Mouse (Mus musculus) CD4-positive helper T cell, adult 2 months (primary cell): ENCODE results near the gene 1700069L16Rik.
A peak's percentile ranks its signal among the peaks of the same experiment; 100 is the strongest.

Experiments
- DNase-seq: peaks from one replicate; pipeline ENCODE4 v3.0.0-alpha.2; 2012; ENCODE audit warnings: low read depth, missing footprints, low spot score

1700069L16Rik gene

GRCm38 (mm10) chr5:113690069-113690548 is 34.5 kb downstream of the 1700069L16Rik start:
- no peak for DNase-seq

GRCm38 (mm10) chr5:113687514-113687913 is 37.1 kb downstream of the 1700069L16Rik start:
- no peak for DNase-seq

DNA sequence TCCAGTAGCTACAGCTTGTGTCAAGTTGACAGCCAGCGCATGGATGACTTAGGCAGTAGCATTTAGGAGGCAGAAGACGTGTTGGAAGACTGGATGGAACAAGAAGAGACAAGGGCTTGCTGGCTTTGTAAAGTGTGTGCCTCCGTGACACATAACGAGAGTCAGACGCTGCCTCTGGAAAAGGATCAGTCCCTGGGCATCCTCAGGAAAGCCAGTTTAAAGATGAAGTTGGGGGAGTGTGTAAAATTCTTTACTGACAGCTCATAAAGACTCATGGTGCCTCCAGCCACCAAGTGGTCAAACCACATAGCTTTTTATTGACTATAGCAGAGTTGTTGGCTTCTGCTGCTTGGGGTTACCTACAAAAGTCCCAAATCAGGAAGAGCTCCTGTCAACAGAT is 39.1 kb downstream of the 1700069L16Rik start:
- no peak for DNase-seq

DNA sequence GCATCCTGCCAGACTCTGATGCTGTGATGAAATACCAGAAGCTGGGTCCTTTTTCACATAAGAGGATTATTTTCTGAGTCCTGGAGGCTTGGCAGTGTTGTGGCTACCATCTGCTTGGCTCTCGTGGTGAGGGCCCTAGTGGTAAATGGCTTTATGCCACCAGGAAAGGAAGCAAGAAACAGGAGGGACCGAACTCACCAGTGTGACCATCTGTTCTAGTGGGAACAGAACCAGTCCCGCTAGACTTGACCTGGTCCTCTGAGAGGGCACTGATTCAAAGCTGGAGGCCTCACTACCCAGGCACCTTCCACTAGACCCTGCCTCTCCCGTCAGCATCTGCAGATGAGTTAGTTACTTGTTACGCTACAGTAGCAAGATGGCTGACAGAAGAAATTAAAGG is 41.3 kb downstream of the 1700069L16Rik start:
- no peak for DNase-seq

DNA sequence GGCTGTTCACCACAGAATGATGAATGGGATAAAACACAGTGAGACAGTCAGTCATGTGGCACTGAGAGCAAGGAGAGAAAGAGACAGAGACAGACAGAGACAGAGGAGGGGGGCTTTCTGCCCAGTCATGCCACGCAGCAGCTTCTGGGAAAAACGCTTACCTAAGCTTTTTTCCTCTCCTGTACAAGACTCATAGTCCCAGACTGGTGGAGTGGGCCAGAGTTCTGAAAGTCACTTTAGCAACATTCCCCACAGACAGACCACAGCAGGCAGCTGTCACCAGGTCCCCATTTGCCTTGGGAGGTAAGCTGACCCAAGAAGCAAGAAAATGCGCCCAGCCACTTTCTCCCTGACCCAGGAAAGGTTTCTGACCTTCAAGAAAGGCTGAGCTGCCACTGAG is 42.1 kb downstream of the 1700069L16Rik start:
- no peak for DNase-seq

GRCm38 (mm10) chr5:113681219-113681618 is 43.4 kb downstream of the 1700069L16Rik start:
- no peak for DNase-seq

DNA sequence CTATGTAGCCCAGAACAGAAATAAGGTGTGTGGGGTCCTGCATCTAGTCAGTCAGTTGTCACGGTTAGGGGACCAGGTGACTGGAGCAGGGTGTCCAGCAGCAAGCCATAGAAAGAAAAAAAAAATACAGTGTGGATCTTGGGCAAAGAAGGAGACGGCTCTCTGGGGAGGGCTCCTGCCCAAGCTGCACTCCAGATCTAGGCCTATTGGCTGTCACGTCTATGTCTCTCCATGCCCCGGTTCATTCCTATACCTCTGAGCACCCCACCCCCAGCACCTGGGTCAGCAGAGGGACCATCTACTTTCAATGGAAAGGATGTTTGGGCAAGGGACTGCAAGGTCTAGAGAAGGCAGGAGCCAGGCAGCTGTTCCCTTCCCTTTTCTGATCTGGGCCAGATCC is 45.1 kb downstream of the 1700069L16Rik start:
- no peak for DNase-seq

DNA sequence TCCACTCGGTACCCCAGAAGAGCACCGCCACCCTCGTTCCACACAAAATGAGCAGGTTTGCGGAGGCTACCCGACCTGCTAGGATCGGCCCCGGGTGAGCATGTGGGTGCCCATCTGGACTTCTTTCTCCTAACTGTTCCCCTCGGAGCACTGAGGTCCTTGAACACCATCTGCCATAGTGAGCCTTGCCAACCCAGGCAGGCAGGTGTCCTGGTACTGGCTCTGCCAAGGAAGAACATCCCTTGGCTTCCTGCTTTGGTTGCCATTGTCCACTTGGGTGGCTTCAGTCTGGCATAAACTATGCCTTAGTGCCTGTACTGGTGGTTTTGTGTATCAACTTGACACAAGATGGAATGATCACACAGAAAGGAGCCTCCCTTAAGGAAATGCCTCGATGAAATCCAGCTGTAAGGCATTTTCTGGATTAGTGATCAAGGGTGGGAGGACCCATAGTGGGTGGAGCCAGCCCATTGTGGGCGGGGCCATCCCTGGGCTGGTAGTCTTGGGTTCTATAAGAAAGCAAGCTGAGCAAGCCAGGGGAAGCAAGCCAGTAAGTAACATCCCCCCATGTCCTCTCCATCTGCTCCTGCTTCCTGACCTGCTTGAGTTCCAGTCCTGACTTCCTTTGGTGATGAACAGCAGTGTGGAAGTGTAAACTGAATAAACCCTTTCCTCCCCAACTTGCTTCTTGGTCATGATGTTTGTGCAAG is 45.7 kb downstream of the 1700069L16Rik start:
- no peak for DNase-seq

DNA sequence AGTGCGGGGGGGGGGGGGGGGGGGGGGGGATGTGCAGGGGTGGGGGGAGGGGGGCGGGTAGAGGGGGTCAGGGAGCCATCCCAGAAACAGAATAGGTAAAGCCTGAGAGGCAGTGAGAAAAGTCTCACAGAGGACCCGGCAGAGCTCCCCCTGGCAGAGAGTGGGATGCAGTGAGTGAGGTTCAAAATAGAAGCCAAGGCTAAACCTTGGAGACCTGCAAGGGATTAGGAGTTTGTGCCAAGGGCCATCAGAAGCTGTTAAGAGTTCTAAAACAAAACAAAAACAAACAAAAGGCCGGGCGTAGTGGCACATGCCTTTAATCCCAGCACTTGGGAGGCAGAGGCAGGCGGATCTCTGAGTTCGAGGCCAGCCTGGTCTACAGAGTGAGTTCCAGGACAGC is 47.0 kb downstream of the 1700069L16Rik start:
- no peak for DNase-seq

- DNase-seq: no peak
These were observed 49.7 kb downstream of the 1700069L16Rik start for GRCm38 (mm10) chr5:113674851-113675250.

- DNase-seq: peak; percentile 34
These were observed 52.1 kb downstream of the 1700069L16Rik start for GRCm38 (mm10) chr5:113672456-113672855.

DNA sequence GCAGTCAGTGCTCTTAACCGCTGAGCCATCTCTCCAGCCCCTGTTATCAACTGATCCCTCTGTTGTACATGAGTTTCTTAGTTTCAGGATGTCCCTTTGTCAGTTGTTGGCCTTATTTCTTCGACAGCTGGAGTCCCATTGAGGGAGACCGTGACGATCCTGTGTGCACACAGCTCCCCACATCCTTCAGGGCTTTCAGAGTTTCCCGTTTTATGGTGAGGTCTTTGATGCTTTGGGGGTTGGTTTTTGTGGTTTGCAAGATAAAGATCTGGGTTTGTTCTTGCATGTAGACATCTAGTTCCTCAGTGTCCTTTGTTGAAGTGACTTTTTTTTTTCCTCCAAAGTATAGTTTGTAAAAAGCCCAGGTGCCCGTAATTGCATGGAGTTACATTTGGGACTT is 54.0 kb downstream of the 1700069L16Rik start:
- DNase-seq: peak; percentile 81

DNA sequence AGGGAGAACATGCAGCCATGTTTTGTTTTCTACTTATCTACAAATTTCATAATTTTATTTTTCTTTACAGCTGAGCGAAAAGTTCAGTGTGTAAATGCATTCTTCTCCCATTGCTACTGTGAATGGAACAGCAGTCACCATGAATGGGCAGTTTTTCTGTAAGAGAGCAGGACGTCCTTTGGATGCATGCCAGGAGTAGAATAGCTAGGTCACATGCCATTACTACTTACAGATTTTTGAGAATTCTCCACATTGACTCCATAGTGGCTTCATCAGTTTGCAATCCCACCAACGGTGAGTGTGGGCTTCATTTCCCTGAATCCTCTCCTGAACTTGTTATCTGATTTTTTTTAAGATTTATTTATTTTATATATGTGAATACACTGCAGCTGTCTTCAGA is 54.5 kb downstream of the 1700069L16Rik start:
- DNase-seq: no peak

GRCm38 (mm10) chr5:113664629-113665195 is 59.9 kb downstream of the 1700069L16Rik start:
- DNase-seq: no peak

GRCm38 (mm10) chr5:113664127-113664526 is 60.4 kb downstream of the 1700069L16Rik start:
- DNase-seq: no peak

DNA sequence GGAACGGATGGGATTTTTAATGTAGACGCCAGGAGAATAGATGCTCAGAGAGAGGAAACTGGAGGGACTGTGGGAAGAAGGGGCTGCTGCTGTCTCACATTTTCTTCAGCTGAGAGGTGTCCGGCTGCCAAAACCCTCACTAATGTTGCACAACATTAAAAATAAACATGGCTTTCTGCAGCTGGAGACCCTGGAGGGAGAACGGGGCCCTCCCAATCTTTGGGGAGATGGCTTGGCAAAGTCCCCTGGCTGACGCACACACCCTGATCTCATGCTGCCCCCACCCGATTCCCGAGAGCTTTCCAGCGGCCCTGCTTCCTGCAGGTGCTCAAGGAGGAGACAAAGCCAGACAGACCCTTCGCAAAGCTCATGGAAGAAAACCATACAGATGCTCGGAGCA is 63.7 kb downstream of the 1700069L16Rik start:
- DNase-seq: no peak

GRCm38 (mm10) chr5:113654821-113655220 is 69.8 kb downstream of the 1700069L16Rik start:
- DNase-seq: no peak

- DNase-seq: no peak
These were observed 70.4 kb downstream of the 1700069L16Rik start for GRCm38 (mm10) chr5:113654206-113654605.

- DNase-seq: no peak
These were observed 72.4 kb downstream of the 1700069L16Rik start for GRCm38 (mm10) chr5:113652215-113652614.

DNA sequence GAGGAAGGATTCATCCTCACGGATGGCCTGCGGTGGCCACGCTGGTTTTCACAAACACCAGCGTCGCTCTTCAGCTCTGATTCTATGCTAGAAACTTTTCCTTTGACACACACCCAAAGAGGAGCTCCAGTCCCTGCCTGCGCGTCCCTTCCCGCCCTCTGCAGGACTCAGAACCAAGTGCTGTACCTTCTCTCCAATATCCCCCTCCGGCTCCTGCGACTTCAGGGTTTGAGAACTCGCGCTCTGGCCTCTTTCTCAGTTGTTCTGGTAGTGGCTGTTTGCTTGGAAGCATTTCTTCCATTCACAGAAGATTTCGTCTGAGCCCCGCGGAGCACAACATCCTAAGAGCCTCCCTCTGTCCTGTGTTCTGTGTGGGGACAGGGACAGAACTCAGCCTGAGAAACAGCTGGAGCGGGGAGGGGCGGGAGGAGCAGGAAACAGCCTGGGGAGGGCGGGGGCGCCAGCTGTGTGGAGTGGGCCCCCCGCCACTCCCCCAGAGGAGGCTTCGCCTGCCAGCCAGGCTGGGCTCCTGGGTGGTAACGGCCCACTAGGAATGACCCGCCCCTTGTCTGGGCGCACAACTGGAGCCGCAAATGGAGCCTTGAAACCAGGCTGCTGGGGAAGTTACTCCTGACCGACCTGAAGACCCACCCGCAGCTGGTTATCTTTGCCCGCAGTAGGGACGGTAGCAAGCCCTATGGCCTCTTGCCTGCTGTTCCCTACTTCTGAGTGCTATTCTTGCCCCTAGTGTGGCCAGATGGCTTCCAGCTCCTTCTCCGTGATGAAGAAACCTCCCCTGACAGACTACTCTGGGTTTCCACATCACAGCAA is 74.3 kb downstream of the 1700069L16Rik start, which contains the start of gene Cmklr1:
TSS of gene Cmklr1 (minus strand) at position 392 of the 831 bp plus-strand sequence.
- no peak for DNase-seq

- DNase-seq: no peak
These were observed 75.8 kb downstream of the 1700069L16Rik start for GRCm38 (mm10) chr5:113648647-113649211.

GRCm38 (mm10) chr5:113647141-113647540 is 77.4 kb downstream of the 1700069L16Rik start:
- DNase-seq: no peak
